Mouse (Mus musculus): Measurements from ENCODE around the gene Atxn7l1. TPM values are rescaled to one million over a fixed set of nuclear protein-coding genes. Genes with fewer than 3 reads are reported as not detected.
A peak's percentile ranks its signal among the peaks of the same experiment; 100 is the strongest.

Atxn7l1 gene
- polyA plus RNA-seq, 1 experiment = 176 TPM

DNA sequence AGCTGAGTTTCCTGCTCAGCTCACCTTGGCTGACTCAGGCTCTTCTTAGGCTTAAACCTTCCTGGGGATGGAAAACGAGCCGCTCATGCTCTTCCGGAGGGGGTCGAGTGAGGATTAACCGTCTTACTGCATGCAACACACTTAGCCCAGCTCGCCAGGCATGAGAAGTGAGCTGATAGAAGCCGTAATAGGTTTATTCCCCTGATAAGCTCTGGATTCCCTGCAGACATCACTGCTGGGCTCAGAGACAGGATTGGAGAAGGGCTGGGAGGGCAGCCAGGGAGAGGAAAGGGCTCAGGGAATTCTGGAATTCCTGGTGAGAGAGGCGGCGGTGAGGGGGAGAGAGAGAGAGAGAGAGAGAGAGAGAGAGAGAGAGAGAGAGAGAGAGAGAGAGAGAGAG, 105.7 kb downstream of the Atxn7l1 start:
- H3K4me1 ChIP-seq (ENCODE audit: control insufficient read depth, insufficient read depth, low read length) = no peaks in the 10 kb centered on the region
- H3K36me3 ChIP-seq (ENCODE audit: control insufficient read depth, insufficient read depth, low read length) = no peaks in the 10 kb centered on the region
- no peaks in the 10 kb centered on the region for H3K27me3 ChIP-seq (ENCODE audit: control insufficient read depth, insufficient read depth, low read length)
- no peak overlapping the region for H3K27ac ChIP-seq (ENCODE audit: control insufficient read depth, insufficient read depth, low read depth, low read length)
- H3K4me3 ChIP-seq (ENCODE audit: control insufficient read depth, low read depth, low read length) = no peak overlapping the region
- TF ChIP-seq POLR2A (IDR thresholded peaks at IDR 0.05; ENCODE audit: control insufficient read depth, low read depth, low read length) (no peak), CTCF (IDR thresholded peaks at IDR 0.05; ENCODE audit: control insufficient read depth, insufficient read depth, insufficient replicate concordance, low read depth, low read length) (no peak)

DNA sequence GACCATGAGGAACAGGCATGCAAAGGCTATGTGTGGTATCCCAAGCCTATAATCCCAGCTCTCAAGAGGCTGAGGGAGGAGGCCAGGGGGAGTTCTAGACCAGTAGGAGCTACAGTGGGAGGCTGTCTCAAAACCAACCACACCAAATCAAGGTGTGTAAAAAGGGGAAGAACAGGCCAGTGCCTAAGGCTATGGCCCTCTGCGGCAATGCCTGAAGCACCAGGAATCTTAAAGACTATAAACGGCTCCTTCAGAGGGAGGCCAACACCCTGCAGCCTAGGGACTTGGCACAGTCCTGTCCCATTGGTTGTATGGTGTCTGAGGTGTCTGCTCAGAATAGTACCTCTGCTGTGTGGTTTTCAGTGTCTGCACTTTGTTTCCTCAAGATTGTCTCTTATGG, 107.8 kb downstream of the Atxn7l1 start:
- H3K36me3 ChIP-seq (ENCODE audit: control insufficient read depth, insufficient read depth, low read length) = no peaks in the 10 kb centered on the region

DNA sequence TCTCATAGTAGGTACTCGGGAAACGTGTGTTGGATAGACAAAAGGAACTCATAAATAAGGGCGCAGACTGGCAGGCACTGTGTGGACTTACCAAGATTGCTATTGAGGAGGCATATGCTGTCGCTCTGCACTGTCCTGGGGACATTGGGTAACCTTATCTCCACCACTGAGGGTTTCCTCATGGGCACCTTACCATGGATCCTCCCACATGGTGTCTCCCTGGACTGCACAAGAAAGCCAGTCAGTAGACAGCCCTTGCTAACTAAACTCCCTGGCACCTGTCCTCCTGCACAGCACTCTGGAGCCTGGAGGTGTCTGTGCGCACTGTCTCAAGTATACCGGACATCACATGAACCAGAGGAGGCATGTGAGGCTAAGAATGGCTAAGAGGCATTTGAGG, 108.9 kb downstream of the Atxn7l1 start:
- Histone ChIP-seq H3K4me1 (ENCODE audit: control insufficient read depth, insufficient read depth, low read length) (no peaks in the 10 kb centered on the region), H3K27ac (ENCODE audit: control insufficient read depth, insufficient read depth, low read depth, low read length) (no peak overlapping the region), H3K27me3 (ENCODE audit: control insufficient read depth, insufficient read depth, low read length) (no peaks in the 10 kb centered on the region), H3K4me3 (ENCODE audit: control insufficient read depth, low read depth, low read length) (peak overlapping the region; percentile 56; the same call in 1 of the 2 replicates), H3K36me3 (ENCODE audit: control insufficient read depth, insufficient read depth, low read length) (no peaks in the 10 kb centered on the region)
- no peak for TF ChIP-seq POLR2A (IDR thresholded peaks at IDR 0.05; ENCODE audit: control insufficient read depth, low read depth, low read length)
- TF ChIP-seq CTCF (IDR thresholded peaks at IDR 0.05; ENCODE audit: control insufficient read depth, insufficient read depth, insufficient replicate concordance, low read depth, low read length) = no peak

More for the DNA sequence above, 107.8 kb downstream of the Atxn7l1 start:
- TF ChIP-seq POLR2A (IDR thresholded peaks at IDR 0.05; ENCODE audit: control insufficient read depth, low read depth, low read length) = no peak
- TF ChIP-seq CTCF (IDR thresholded peaks at IDR 0.05; ENCODE audit: control insufficient read depth, insufficient read depth, insufficient replicate concordance, low read depth, low read length) = no peak
- Histone ChIP-seq H3K27ac (ENCODE audit: control insufficient read depth, insufficient read depth, low read depth, low read length) (no peak overlapping the region), H3K4me1 (ENCODE audit: control insufficient read depth, insufficient read depth, low read length) (no peaks in the 10 kb centered on the region), H3K27me3 (ENCODE audit: control insufficient read depth, insufficient read depth, low read length) (no peaks in the 10 kb centered on the region), H3K4me3 (ENCODE audit: control insufficient read depth, low read depth, low read length) (no peak overlapping the region)

DNA sequence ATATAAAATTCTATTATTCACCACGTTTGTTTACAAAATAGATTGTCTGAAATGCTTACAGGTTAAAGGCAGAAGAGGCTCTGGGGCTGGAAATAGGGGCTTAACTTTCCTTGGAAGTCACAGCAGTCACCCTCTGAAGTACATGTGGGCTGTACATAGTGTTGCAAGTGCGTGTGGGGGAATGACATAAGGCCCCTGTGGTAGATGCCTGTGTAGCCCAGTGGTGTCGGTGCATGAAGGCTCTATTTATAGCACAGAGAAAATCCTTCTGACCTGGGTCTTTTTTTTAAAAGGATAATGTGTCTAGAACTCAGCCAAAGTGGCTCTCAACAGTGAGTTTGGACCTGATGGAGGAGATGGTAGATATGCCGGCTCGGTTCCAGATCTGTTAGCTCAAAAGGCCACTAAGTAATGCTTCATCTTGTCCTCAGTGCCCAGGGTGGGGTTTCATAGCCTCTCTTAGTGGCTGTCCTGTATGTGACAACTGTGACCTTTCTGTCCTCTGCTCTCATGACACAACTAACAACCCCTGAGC, 111.6 kb downstream of the Atxn7l1 start:
- H3K4me1 ChIP-seq (ENCODE audit: control insufficient read depth, insufficient read depth, low read length) = no peaks in the 10 kb centered on the region
- H3K4me3 ChIP-seq (ENCODE audit: control insufficient read depth, low read depth, low read length) = no peak overlapping the region; the same call in 1 of the 2 replicates
- no peaks in the 10 kb centered on the region for H3K36me3 ChIP-seq (ENCODE audit: control insufficient read depth, insufficient read depth, low read length)
- no peaks in the 10 kb centered on the region for H3K27me3 ChIP-seq (ENCODE audit: control insufficient read depth, insufficient read depth, low read length)
- TF ChIP-seq CTCF (IDR thresholded peaks at IDR 0.05; ENCODE audit: control insufficient read depth, insufficient read depth, insufficient replicate concordance, low read depth, low read length) (no peak), POLR2A (IDR thresholded peaks at IDR 0.05; ENCODE audit: control insufficient read depth, low read depth, low read length) (no peak)
- no peak overlapping the region for H3K27ac ChIP-seq (ENCODE audit: control insufficient read depth, insufficient read depth, low read depth, low read length)

DNA sequence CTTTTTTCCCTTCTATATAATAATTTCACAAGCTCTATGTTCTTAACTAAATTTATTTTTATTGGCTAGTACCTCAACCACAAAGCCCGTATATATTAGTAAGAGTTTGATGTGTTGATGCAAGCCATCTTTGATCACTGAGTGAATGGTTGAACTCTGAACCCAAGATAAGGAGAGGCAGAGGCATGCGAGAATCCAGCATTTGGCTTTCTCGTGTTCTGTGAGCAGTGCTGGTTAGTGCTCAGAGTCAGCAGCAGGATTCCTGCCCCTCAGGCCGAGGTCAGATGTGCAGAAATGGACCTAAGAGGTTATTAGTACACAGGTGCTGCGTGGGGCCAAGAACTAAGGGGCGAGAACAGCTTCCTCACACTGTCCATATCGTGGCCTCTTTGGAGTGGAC, 113.1 kb downstream of the Atxn7l1 start:
- no peaks in the 10 kb centered on the region for H3K4me1 ChIP-seq (ENCODE audit: control insufficient read depth, insufficient read depth, low read length)
- TF ChIP-seq CTCF (IDR thresholded peaks at IDR 0.05; ENCODE audit: control insufficient read depth, insufficient read depth, insufficient replicate concordance, low read depth, low read length) (no peak), POLR2A (IDR thresholded peaks at IDR 0.05; ENCODE audit: control insufficient read depth, low read depth, low read length) (no peak)
- H3K36me3 ChIP-seq (ENCODE audit: control insufficient read depth, insufficient read depth, low read length) = no peaks in the 10 kb centered on the region
- no peaks in the 10 kb centered on the region for H3K27me3 ChIP-seq (ENCODE audit: control insufficient read depth, insufficient read depth, low read length)
- no peak overlapping the region for H3K27ac ChIP-seq (ENCODE audit: control insufficient read depth, insufficient read depth, low read depth, low read length)
- no peak overlapping the region for H3K4me3 ChIP-seq (ENCODE audit: control insufficient read depth, low read depth, low read length)

DNA sequence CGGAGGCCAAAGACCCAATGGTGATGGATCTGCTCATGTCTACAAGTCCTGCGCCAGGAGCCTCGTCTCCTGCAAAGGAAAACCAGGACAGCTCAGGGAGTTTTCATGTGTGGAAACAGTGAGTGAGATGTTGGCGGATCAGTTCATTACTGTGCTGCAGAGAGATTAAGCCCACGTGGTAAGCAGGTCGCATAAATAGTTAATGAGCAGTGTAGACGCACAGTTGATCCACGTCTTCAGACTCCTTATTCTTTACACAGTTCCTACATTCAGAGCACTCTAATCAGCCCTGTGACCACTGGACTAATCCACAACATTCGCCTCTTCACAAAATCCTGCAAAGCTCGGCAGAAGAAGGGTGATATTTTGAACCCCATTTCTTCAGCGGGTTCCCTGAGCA, 118.4 kb downstream of the Atxn7l1 start:
- TF ChIP-seq CTCF (IDR thresholded peaks at IDR 0.05; ENCODE audit: control insufficient read depth, insufficient read depth, insufficient replicate concordance, low read depth, low read length) (no peak), POLR2A (IDR thresholded peaks at IDR 0.05; ENCODE audit: control insufficient read depth, low read depth, low read length) (no peak)
- Histone ChIP-seq H3K4me3 (ENCODE audit: control insufficient read depth, low read depth, low read length) (no peak overlapping the region), H3K4me1 (ENCODE audit: control insufficient read depth, insufficient read depth, low read length) (no peaks in the 10 kb centered on the region), H3K36me3 (ENCODE audit: control insufficient read depth, insufficient read depth, low read length) (no peaks in the 10 kb centered on the region), H3K27me3 (ENCODE audit: control insufficient read depth, insufficient read depth, low read length) (no peaks in the 10 kb centered on the region), H3K27ac (ENCODE audit: control insufficient read depth, insufficient read depth, low read depth, low read length) (no peak overlapping the region)

DNA sequence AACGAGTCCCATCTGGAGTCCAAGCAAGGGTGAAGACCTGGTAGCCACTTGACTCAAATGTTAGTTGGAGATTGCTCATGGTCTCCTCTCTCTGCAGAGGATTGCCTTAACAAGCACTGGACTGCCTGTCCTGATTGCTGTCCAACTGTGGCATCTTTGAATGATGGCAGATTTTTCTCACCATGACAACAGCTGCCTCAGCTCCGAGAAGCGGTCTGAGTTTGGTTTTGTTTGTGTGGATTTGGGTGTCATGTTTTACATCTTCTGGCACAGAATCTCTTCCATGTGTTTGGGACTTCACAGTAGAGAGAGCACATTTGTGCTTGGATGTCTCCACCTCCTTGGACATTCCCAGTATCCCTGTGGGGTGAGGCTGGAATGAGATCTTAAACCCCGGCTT, 120.5 kb downstream of the Atxn7l1 start:
- Histone ChIP-seq H3K27ac (ENCODE audit: control insufficient read depth, insufficient read depth, low read depth, low read length) (no peak overlapping the region), H3K4me1 (ENCODE audit: control insufficient read depth, insufficient read depth, low read length) (no peaks in the 10 kb centered on the region), H3K27me3 (ENCODE audit: control insufficient read depth, insufficient read depth, low read length) (no peaks in the 10 kb centered on the region), H3K4me3 (ENCODE audit: control insufficient read depth, low read depth, low read length) (no peak overlapping the region), H3K36me3 (ENCODE audit: control insufficient read depth, insufficient read depth, low read length) (no peaks in the 10 kb centered on the region)
- TF ChIP-seq CTCF (IDR thresholded peaks at IDR 0.05; ENCODE audit: control insufficient read depth, insufficient read depth, insufficient replicate concordance, low read depth, low read length) (no peak), POLR2A (IDR thresholded peaks at IDR 0.05; ENCODE audit: control insufficient read depth, low read depth, low read length) (no peak)

DNA sequence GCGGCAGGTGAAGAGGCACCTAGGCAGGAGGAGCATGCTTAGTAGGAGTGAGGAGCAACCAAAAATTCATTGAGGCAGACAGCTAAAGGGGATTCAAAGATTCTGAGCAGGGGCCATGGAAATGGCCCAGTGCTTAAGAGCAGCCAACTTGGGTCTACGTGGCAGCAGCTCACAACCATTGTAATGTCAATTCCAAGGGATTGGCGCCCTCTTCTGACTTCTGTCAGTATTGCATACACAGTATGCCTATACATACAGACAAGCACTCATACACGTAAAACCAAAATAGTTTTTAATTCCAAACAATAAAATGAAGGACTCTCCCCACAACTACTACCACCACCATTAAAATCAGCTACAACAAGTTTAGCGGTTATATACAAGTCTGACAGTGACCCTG, 122.2 kb downstream of the Atxn7l1 start:
- H3K27me3 ChIP-seq (ENCODE audit: control insufficient read depth, insufficient read depth, low read length) = no peaks in the 10 kb centered on the region
- H3K4me1 ChIP-seq (ENCODE audit: control insufficient read depth, insufficient read depth, low read length) = no peaks in the 10 kb centered on the region
- H3K27ac ChIP-seq (ENCODE audit: control insufficient read depth, insufficient read depth, low read depth, low read length) = no peak overlapping the region
- no peaks in the 10 kb centered on the region for H3K36me3 ChIP-seq (ENCODE audit: control insufficient read depth, insufficient read depth, low read length)
- H3K4me3 ChIP-seq (ENCODE audit: control insufficient read depth, low read depth, low read length) = no peak overlapping the region
- TF ChIP-seq POLR2A (IDR thresholded peaks at IDR 0.05; ENCODE audit: control insufficient read depth, low read depth, low read length) (no peak), CTCF (IDR thresholded peaks at IDR 0.05; ENCODE audit: control insufficient read depth, insufficient read depth, insufficient replicate concordance, low read depth, low read length) (peak; percentile 52; the same call in 1 of the 2 replicates)
